Mouse (Mus musculus) 3T3-L1 (cell line): ENCODE measurements at regions not wholly inside any gene's neighbourhood (a gene's known extent, or its start where the extent isn't known, plus 50 kb on each side); places are given as distances from the start of the nearest gene placed in this dataset.

ENCODE experiments used
- DNase-seq: peaks from one replicate; pipeline ENCODE4 v3.0.0-alpha.2; 2015; ENCODE audit warnings: low read depth, low spot score

- peak; percentile 54 for DNase-seq
Observed at GRCm38 (mm10) chr19:52565401-52565800, 301.3 kb downstream of the Ins1 start.

GRCm38 (mm10) chr19:52534758-52535157 is 270.7 kb downstream of the Ins1 start:
- DNase-seq, result no peak

DNA sequence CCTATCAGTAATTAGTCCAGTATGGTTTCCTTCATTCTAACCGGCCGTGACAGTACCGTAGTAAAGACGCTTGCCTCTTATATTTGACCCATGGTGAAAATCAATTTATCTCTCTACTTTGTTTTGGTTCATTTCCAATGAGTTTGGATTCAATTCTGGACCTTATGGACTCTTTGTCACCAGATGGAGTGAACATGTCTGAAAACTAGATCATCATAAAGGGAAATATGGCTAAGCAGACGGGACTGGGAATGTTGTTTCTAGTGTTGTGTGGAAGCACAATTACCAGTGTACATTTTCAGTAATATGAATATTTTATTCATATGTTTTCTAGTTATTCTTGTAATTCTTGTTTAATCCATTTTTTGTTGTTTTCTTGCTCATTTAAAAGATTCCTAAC is 261.4 kb downstream of the Ins1 start:
- DNase-seq, result no peak

- no peak for DNase-seq
Observed at GRCm38 (mm10) chr19:52503331-52503730, 239.2 kb downstream of the Ins1 start.
